ENCODE assay signal across 10 mouse cellular contexts in the genomic region with DNA sequence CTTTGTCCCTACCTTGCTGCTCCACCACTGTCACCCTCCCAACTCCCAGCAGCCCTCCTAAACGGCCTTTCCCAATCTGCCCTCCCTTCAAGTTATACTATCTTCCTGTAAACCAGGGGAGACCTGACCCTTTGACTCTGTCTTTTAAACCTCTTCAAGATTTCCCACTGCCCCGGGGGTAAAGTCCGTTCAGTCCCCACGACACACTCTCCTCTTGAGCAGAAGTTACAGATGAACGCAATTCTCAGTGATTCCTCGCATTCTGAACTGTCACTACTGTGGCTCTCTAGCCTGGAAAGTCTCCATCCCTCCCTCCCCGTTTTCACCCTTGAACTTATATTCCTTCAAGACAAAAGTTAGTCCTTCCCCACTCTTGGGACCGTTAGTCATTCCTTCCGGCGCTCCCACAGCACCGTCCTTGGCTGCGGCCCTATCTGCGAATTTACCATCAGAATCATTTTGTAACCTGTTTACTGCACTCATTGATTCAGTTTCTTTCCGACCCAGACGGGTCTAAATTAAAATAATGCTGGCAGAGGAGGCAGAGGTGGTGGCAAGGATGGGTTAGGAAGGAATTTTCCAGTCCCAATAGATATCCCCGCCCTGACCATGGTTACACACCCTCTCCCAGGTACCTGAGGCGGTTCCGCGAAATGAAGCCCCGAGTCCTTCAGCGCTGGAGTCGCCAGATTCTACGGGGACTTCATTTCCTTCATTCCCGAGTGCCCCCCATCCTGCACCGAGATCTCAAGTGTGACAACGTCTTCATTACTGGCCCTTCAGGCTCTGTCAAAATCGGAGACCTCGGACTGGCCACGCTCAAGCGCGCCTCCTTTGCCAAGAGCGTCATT. TPM values are rescaled to one million over a fixed set of nuclear protein-coding genes. Genes with fewer than 3 reads are reported as not detected.
DNase-seq lines count a peak whose midpoint lies in the region; ATAC-seq and TF ChIP-seq lines count a peak whose summit lies in the region.
"Had no signal": no experiment of that assay in that cellular context is flagged by ENCODE, and none has a peak within 500 bp of the region (broad histone marks: within the 10 kb centered on the region; RNA-seq: fewer than 3 reads in every experiment).

No protein-coding gene starts in this region.

- no peak for TF ChIP-seq EP300 in lung, postnatal 0 days (IDR thresholded peaks at IDR 0.05)

- H3K4me2 ChIP-seq in heart, embryonic 14.5 days (ENCODE audit: low read length), result peak overlapping the region; percentile 99
- H3K4me2 ChIP-seq in lung, embryonic 14.5 days, result peak overlapping the region; percentile 100; the same call in 1 of the 2 replicates
- H3K4me2 ChIP-seq in lung, postnatal 0 days (replicated peaks; ENCODE audit: low read depth, low read length), result no peak overlapping the region
- H3K4me2 ChIP-seq in embryonic facial prominence, embryonic 14.5 days (ENCODE audit: low read depth, low read length), result peak overlapping the region; percentile 95
- H3K4me2 ChIP-seq in limb, embryonic 13.5 days (replicated peaks), result peak overlapping the region; percentile 99

- DNase-seq in heart, adult 9 months (ENCODE audit: low spot score in 2 of 2), result no peak
- no peak for DNase-seq in lung, embryonic 14.5 days
- no peak for DNase-seq in lung, postnatal 0 days (ENCODE audit: low spot score)
- DNase-seq in embryonic facial prominence, embryonic 14.5 days (ENCODE audit: low spot score), result no peak
- no peak for DNase-seq in adrenal gland, adult 2 months
- DNase-seq in ovary, postnatal 10 days (ENCODE audit: low spot score), result no peak

- H3K4me3 ChIP-seq in heart, embryonic 14.5 days (ENCODE audit: control insufficient read depth in 1 of 2, insufficient read depth in 1 of 2, low read depth in 1 of 2, low read length in 2 of 2), result peak overlapping the region in 1 of 2 experiments; percentile 64; a peak in 1 of 4 replicates
- H3K4me3 ChIP-seq in lung, embryonic 14.5 days (ENCODE audit: low read depth, low read length), result peak overlapping the region; percentile 11; the same call in 1 of the 2 replicates
- H3K4me3 ChIP-seq in lung, postnatal 0 days (ENCODE audit: low read depth, low read length), result no peak overlapping the region
- H3K4me3 ChIP-seq in embryonic facial prominence, embryonic 14.5 days (ENCODE audit: low read depth, low read length), result peak overlapping the region; percentile 61
- peak overlapping the region; percentile 62 for H3K4me3 ChIP-seq in limb, embryonic 13.5 days

- 8% methylated on average over 32 of the region's 32 CpGs for WGBS in heart, embryonic 14.5 days
- WGBS in lung, embryonic 14.5 days, result 14% methylated on average over 32 of the region's 32 CpGs
- WGBS in lung, postnatal 0 days, result 18% methylated on average over 32 of the region's 32 CpGs
- 9% methylated on average over 32 of the region's 32 CpGs for WGBS in embryonic facial prominence, embryonic 14.5 days
- 5% methylated on average over 32 of the region's 32 CpGs for WGBS in limb, embryonic 13.5 days

- no peak overlapping the region for H3K27ac ChIP-seq in heart, embryonic 14.5 days (replicated peaks in 1 of 2; ENCODE audit: control insufficient read depth in 1 of 2, insufficient read depth in 1 of 2, low read depth in 2 of 2, low read length in 2 of 2)
- H3K27ac ChIP-seq in lung, embryonic 14.5 days (ENCODE audit: low read depth), result no peak overlapping the region
- H3K27ac ChIP-seq in lung, postnatal 0 days (ENCODE audit: low read length), result no peak overlapping the region
- no peak overlapping the region for H3K27ac ChIP-seq in embryonic facial prominence, embryonic 14.5 days (replicated peaks; ENCODE audit: low read depth, low read length)
- H3K27ac ChIP-seq in limb, embryonic 13.5 days, result no peak overlapping the region

- H3K9me3 ChIP-seq in heart, embryonic 14.5 days (ENCODE audit: control insufficient read depth, low read length), result no peaks in the 10 kb centered on the region
- no peaks in the 10 kb centered on the region for H3K9me3 ChIP-seq in lung, embryonic 14.5 days (ENCODE audit: low read depth, low read length)
- no peaks in the 10 kb centered on the region for H3K9me3 ChIP-seq in lung, postnatal 0 days (ENCODE audit: low read length)
- H3K9me3 ChIP-seq in embryonic facial prominence, embryonic 14.5 days (ENCODE audit: control insufficient read depth, low read length), result no peaks in the 10 kb centered on the region
- no peaks in the 10 kb centered on the region for H3K9me3 ChIP-seq in limb, embryonic 13.5 days

- peaks cover 6% of the 10 kb centered on the region for H3K36me3 ChIP-seq in heart, embryonic 14.5 days (ENCODE audit: control insufficient read depth, insufficient read depth, low read length)
- H3K36me3 ChIP-seq in lung, embryonic 14.5 days (ENCODE audit: insufficient read depth), result peaks cover 3% of the 10 kb centered on the region; the same call in 1 of the 2 replicates
- H3K36me3 ChIP-seq in lung, postnatal 0 days (ENCODE audit: insufficient read depth, low read length), result no peaks in the 10 kb centered on the region; the same call in 1 of the 2 replicates
- no peaks in the 10 kb centered on the region for H3K36me3 ChIP-seq in embryonic facial prominence, embryonic 14.5 days (ENCODE audit: control insufficient read depth, insufficient read depth, low read length)
- peaks cover 10% of the 10 kb centered on the region for H3K36me3 ChIP-seq in limb, embryonic 13.5 days

- H3K4me1 ChIP-seq in heart, embryonic 14.5 days (ENCODE audit: control insufficient read depth in 2 of 2, insufficient read depth in 2 of 2, low read length in 2 of 2), result peaks cover 31 to 40% of the 10 kb centered on the region in 2 experiments
- H3K4me1 ChIP-seq in lung, embryonic 14.5 days (ENCODE audit: insufficient read depth), result peaks cover 25% of the 10 kb centered on the region
- peaks cover 21% of the 10 kb centered on the region; the same call in 1 of the 2 replicates for H3K4me1 ChIP-seq in lung, postnatal 0 days (ENCODE audit: insufficient read depth, low read depth, low read length)
- H3K4me1 ChIP-seq in embryonic facial prominence, embryonic 14.5 days (ENCODE audit: control insufficient read depth, insufficient read depth, low read length), result peaks cover 38% of the 10 kb centered on the region
- peaks cover 57% of the 10 kb centered on the region for H3K4me1 ChIP-seq in limb, embryonic 13.5 days

- no peak overlapping the region for H3K9ac ChIP-seq in heart, embryonic 14.5 days (ENCODE audit: low read length)
- no peak overlapping the region for H3K9ac ChIP-seq in lung, embryonic 14.5 days
- no peak overlapping the region for H3K9ac ChIP-seq in lung, postnatal 0 days (replicated peaks; ENCODE audit: low read depth)
- no peak overlapping the region for H3K9ac ChIP-seq in embryonic facial prominence, embryonic 14.5 days (ENCODE audit: low read depth, low read length)
- no peak overlapping the region for H3K9ac ChIP-seq in limb, embryonic 13.5 days

- no peak for TF ChIP-seq CTCF in lung, embryonic 14.5 days (IDR thresholded peaks at IDR 0.05; ENCODE audit: low read depth)
- TF ChIP-seq CTCF in lung, postnatal 0 days (IDR thresholded peaks at IDR 0.05), result no peak

- H3K27me3 ChIP-seq in heart, embryonic 14.5 days (ENCODE audit: control insufficient read depth, insufficient read depth, low read length), result peaks cover 37% of the 10 kb centered on the region
- peaks cover 38% of the 10 kb centered on the region for H3K27me3 ChIP-seq in lung, embryonic 14.5 days (ENCODE audit: insufficient read depth, low read length)
- peaks cover 11% of the 10 kb centered on the region; the same call in 1 of the 2 replicates for H3K27me3 ChIP-seq in lung, postnatal 0 days (replicated peaks; ENCODE audit: insufficient read depth, low read length)
- peaks cover 45% of the 10 kb centered on the region for H3K27me3 ChIP-seq in embryonic facial prominence, embryonic 14.5 days (replicated peaks; ENCODE audit: control insufficient read depth, insufficient read depth, low read length)
- peaks cover 66% of the 10 kb centered on the region for H3K27me3 ChIP-seq in limb, embryonic 13.5 days

- ATAC-seq in heart, embryonic 14.5 days (ENCODE audit: insufficient number of reproducible peaks, insufficient read depth, low FRiP score, low read depth), result no peak
- ATAC-seq in lung, embryonic 14.5 days (ENCODE audit: insufficient read depth), result no peak
- ATAC-seq in lung, postnatal 0 days, result no peak
- no peak for ATAC-seq in embryonic facial prominence, embryonic 14.5 days (ENCODE audit: low read depth)
- no peak for ATAC-seq in limb, embryonic 13.5 days (ENCODE audit: low FRiP score, low read depth)
- ATAC-seq: activated CD4-positive, CD25-positive, alpha-beta regulatory T cell, adult 4 months had no signal

RNA-seq across cellular contexts. Expression of gene Wnk4, which starts 3.0 kb away (rescaled TPM):
- 5.8 and 9.5 TPM in 2 replicates for polyA plus RNA-seq in heart, embryonic 14.5 days (2014; fragmentation: Nextera tagmentation; extraction: Ambion mirVana)
- polyA plus RNA-seq in lung, embryonic 14.5 days (2014; fragmentation: Nextera tagmentation; extraction: Ambion mirVana), result 5.3 and 5.8 TPM in 2 replicates
- polyA plus RNA-seq in lung, postnatal 0 days (2015; fragmentation: Nextera tagmentation; extraction: Ambion mirVana), result 10.6 and 14.6 TPM in 2 replicates
- 10.7 and 11.9 TPM in 2 replicates for polyA plus RNA-seq in embryonic facial prominence, embryonic 14.5 days (2014; fragmentation: Nextera tagmentation; extraction: Ambion mirVana)
- polyA plus RNA-seq in limb, embryonic 13.5 days (2015; fragmentation: Nextera tagmentation; extraction: Ambion mirVana), result 8.5 and 10.2 TPM in 2 replicates
- 1 to 10 TPM; 2.1 to 3.7 TPM for total RNA-seq in adrenal gland, adult 2 months (2021)
- 0.62 and 0.94 TPM in 2 replicates for polyA plus RNA-seq in adrenal gland, adult 2 months (2012; rRNA removed)

RNA-seq across cellular contexts. Expression of gene Vps25, which starts 9.9 kb away (rescaled TPM):
- 111 and 123 TPM in 2 replicates for polyA plus RNA-seq in heart, embryonic 14.5 days (2014; fragmentation: Nextera tagmentation; extraction: Ambion mirVana)
- 132 and 139 TPM in 2 replicates for polyA plus RNA-seq in lung, embryonic 14.5 days (2014; fragmentation: Nextera tagmentation; extraction: Ambion mirVana)
- 121 and 133 TPM in 2 replicates for polyA plus RNA-seq in lung, postnatal 0 days (2015; fragmentation: Nextera tagmentation; extraction: Ambion mirVana)
- polyA plus RNA-seq in embryonic facial prominence, embryonic 14.5 days (2014; fragmentation: Nextera tagmentation; extraction: Ambion mirVana), result 111 and 116 TPM in 2 replicates
- polyA plus RNA-seq in limb, embryonic 13.5 days (2015; fragmentation: Nextera tagmentation; extraction: Ambion mirVana), result 104 and 109 TPM in 2 replicates
- 100 to 1,000 TPM; 102 to 116 TPM for total RNA-seq in adrenal gland, adult 2 months (2021)
- polyA plus RNA-seq in adrenal gland, adult 2 months (2012; rRNA removed), result 186 and 204 TPM in 2 replicates

RNA-seq across cellular contexts. Expression of gene Cntd1, which starts 15.4 kb away (rescaled TPM):
- polyA plus RNA-seq in heart, embryonic 14.5 days (2014; fragmentation: Nextera tagmentation; extraction: Ambion mirVana), result 0.51 and 1.1 TPM in 2 replicates
- polyA plus RNA-seq in lung, embryonic 14.5 days (2014; fragmentation: Nextera tagmentation; extraction: Ambion mirVana), result 1.0 and 1.9 TPM in 2 replicates
- polyA plus RNA-seq in lung, postnatal 0 days (2015; fragmentation: Nextera tagmentation; extraction: Ambion mirVana), result 1.1 TPM in 2 replicates
- 0.90 and 1.6 TPM in 2 replicates for polyA plus RNA-seq in embryonic facial prominence, embryonic 14.5 days (2014; fragmentation: Nextera tagmentation; extraction: Ambion mirVana)
- 1.7 and 1.9 TPM in 2 replicates for polyA plus RNA-seq in limb, embryonic 13.5 days (2015; fragmentation: Nextera tagmentation; extraction: Ambion mirVana)
- under 1 TPM; 0.32 to 0.38 TPM for total RNA-seq in adrenal gland, adult 2 months (2021)
- polyA plus RNA-seq in adrenal gland, adult 2 months (2012; rRNA removed), result 0.06 and 0.11 TPM in 2 replicates

RNA-seq across cellular contexts. Expression of gene Coa3, which starts 15.6 kb away (rescaled TPM):
- polyA plus RNA-seq in heart, embryonic 14.5 days (2014; fragmentation: Nextera tagmentation; extraction: Ambion mirVana), result 188 and 203 TPM in 2 replicates
- polyA plus RNA-seq in lung, embryonic 14.5 days (2014; fragmentation: Nextera tagmentation; extraction: Ambion mirVana), result 190 and 197 TPM in 2 replicates
- 159 and 166 TPM in 2 replicates for polyA plus RNA-seq in lung, postnatal 0 days (2015; fragmentation: Nextera tagmentation; extraction: Ambion mirVana)
- 180 and 181 TPM in 2 replicates for polyA plus RNA-seq in embryonic facial prominence, embryonic 14.5 days (2014; fragmentation: Nextera tagmentation; extraction: Ambion mirVana)
- polyA plus RNA-seq in limb, embryonic 13.5 days (2015; fragmentation: Nextera tagmentation; extraction: Ambion mirVana), result 172 and 175 TPM in 2 replicates
- total RNA-seq in adrenal gland, adult 2 months (2021), result 10 to 100 TPM; 68.3 to 84.3 TPM
- 380 and 465 TPM in 2 replicates for polyA plus RNA-seq in adrenal gland, adult 2 months (2012; rRNA removed)

RNA-seq across cellular contexts. Expression of gene Ramp2, which starts 17.5 kb away (rescaled TPM):
- polyA plus RNA-seq in heart, embryonic 14.5 days (2014; fragmentation: Nextera tagmentation; extraction: Ambion mirVana), result 272 and 281 TPM in 2 replicates
- 271 and 276 TPM in 2 replicates for polyA plus RNA-seq in lung, embryonic 14.5 days (2014; fragmentation: Nextera tagmentation; extraction: Ambion mirVana)
- polyA plus RNA-seq in lung, postnatal 0 days (2015; fragmentation: Nextera tagmentation; extraction: Ambion mirVana), result 759 and 834 TPM in 2 replicates
- 128 and 154 TPM in 2 replicates for polyA plus RNA-seq in embryonic facial prominence, embryonic 14.5 days (2014; fragmentation: Nextera tagmentation; extraction: Ambion mirVana)
- 72.9 and 74.7 TPM in 2 replicates for polyA plus RNA-seq in limb, embryonic 13.5 days (2015; fragmentation: Nextera tagmentation; extraction: Ambion mirVana)
- total RNA-seq in adrenal gland, adult 2 months (2021), result 10 to 100 TPM; 46.5 to 46.9 TPM
- polyA plus RNA-seq in adrenal gland, adult 2 months (2012; rRNA removed), result 109 and 114 TPM in 2 replicates
- total RNA-seq: neutrophil, adult 5-6 weeks had no signal
- polyA plus RNA-seq: activated CD4-positive, CD25-positive, alpha-beta regulatory T cell, adult 4 months had no signal
